Mouse (Mus musculus) midbrain, embryonic 11.5 days (tissue): ENCODE measurements around the gene Lrit2. TPM values are rescaled to one million over a fixed set of nuclear protein-coding genes. Genes with fewer than 3 reads are reported as not detected.

Experiments
- ATAC-seq: fragments of 200-750 bp; cut with Nextera tagmentation; 2 replicates; pipeline ENCODE4 v1.8.0; 2017; ENCODE audit warnings: moderate TSS enrichment, moderate library complexity; ENCODE audit not compliant: low FRiP score
- DNase-seq: peaks from one replicate; pipeline ENCODE4 v3.0.0; 2015; ENCODE audit warnings: low spot score; ENCODE audit errors: missing footprints
- H3K27ac ChIP-seq: fragments of 300-500 bp; sonication (generic); 2 replicates; pipeline ENCODE4 v1.5.1; 2014; ENCODE audit warnings: low read depth, low read length
- H3K27me3 ChIP-seq: fragments of 300-500 bp; sonication (generic); 2 replicates; pipeline ENCODE4 v1.6.1; 2014; ENCODE audit warnings: mild to moderate bottlenecking, low read length, moderate library complexity, mixed read lengths; ENCODE audit not compliant: control insufficient read depth, insufficient read depth
- H3K36me3 ChIP-seq: fragments of 300-500 bp; sonication (generic); 2 replicates; pipeline ENCODE4 v1.6.1; 2014; ENCODE audit warnings: mild to moderate bottlenecking, low read length, moderate library complexity, mixed read lengths; ENCODE audit not compliant: control insufficient read depth, insufficient read depth
- H3K4me1 ChIP-seq: fragments of 300-500 bp; sonication (generic); 2 replicates; pipeline ENCODE4 v1.6.1; 2014; ENCODE audit warnings: low read length; ENCODE audit not compliant: control insufficient read depth, insufficient read depth
- H3K4me2 ChIP-seq: fragments of 300-500 bp; sonication (generic); 2 replicates; pipeline ENCODE4 v1.6.1; 2014; ENCODE audit warnings: mild to moderate bottlenecking, moderate library complexity
- H3K4me3 ChIP-seq: fragments of 300-500 bp; sonication (generic); 2 replicates; pipeline ENCODE4 v1.5.1; 2014; ENCODE audit warnings: low read depth, low read length
- H3K9ac ChIP-seq: fragments of 300-500 bp; sonication (generic); 2 replicates; pipeline ENCODE4 v1.6.1; 2014; ENCODE audit warnings: low read length
- H3K9me3 ChIP-seq: fragments of 300-500 bp; sonication (generic); 2 replicates; pipeline ENCODE4 v1.6.1; 2016; ENCODE audit warnings: low read length; ENCODE audit not compliant: control insufficient read depth
- whole genome bisulfite sequencing: fragments of 180-500 bp; shearing (Covaris S2); extraction: QIAGEN DNeasy Blood & Tissue Kit; methylation state at CpG from one replicate; pipeline ENCODE4 v1.1.7; 2014; 5-methylcytosine and 5-hydroxymethylcytosine counted together
- polyA plus RNA-seq: library from polyadenylated mRNA; unstranded; fragments of >200 nt; fragmentation: Nextera tagmentation; extraction: Ambion mirVana; gene quantifications from 2 replicates; pipeline ENCODE4 v1.2.1, GENCODE M21; 2014

Gene Lrit2
- polyA plus RNA-seq, 1 experiment from 2014 or later: not detected

GRCm38 (mm10) chr14:37066636-37067035 is 1.1 kb upstream of the Lrit2 start:
- H3K27me3 ChIP-seq: no peaks in the 10 kb centered on the region
- H3K27ac ChIP-seq: no peak overlapping the region
- WGBS: 56% methylated on average over 2 of the region's 2 CpGs
- no peaks in the 10 kb centered on the region for H3K9me3 ChIP-seq
- no peak overlapping the region for H3K4me3 ChIP-seq
- H3K4me2 ChIP-seq: no peak overlapping the region
- no peak overlapping the region for H3K9ac ChIP-seq
- ATAC-seq: no peak
- H3K36me3 ChIP-seq: no peaks in the 10 kb centered on the region
- H3K4me1 ChIP-seq: no peaks in the 10 kb centered on the region
- DNase-seq: no peak

GRCm38 (mm10) chr14:37068516-37068915 is 787 bp downstream of the Lrit2 start:
- WGBS: 16% methylated on average over 9 of the region's 9 CpGs
- H3K27me3 ChIP-seq: no peaks in the 10 kb centered on the region

GRCm38 (mm10) chr14:37080724-37081123 is 13.0 kb downstream of the Lrit2 start:
- H3K9ac ChIP-seq: no peak overlapping the region
- ATAC-seq: no peak
- no peak for DNase-seq
- H3K4me2 ChIP-seq: no peak overlapping the region
- no peaks in the 10 kb centered on the region for H3K4me1 ChIP-seq
- no peak overlapping the region for H3K27ac ChIP-seq
- 86% methylated on average over 1 of the region's 1 CpGs for WGBS
- H3K4me3 ChIP-seq: no peak overlapping the region
- H3K27me3 ChIP-seq: no peaks in the 10 kb centered on the region
- no peaks in the 10 kb centered on the region for H3K36me3 ChIP-seq
- H3K9me3 ChIP-seq: no peaks in the 10 kb centered on the region

More at GRCm38 (mm10) chr14:37068516-37068915, 787 bp downstream of the Lrit2 start:
- no peaks in the 10 kb centered on the region for H3K36me3 ChIP-seq
- no peak overlapping the region for H3K4me2 ChIP-seq
- no peaks in the 10 kb centered on the region for H3K9me3 ChIP-seq
- peak; percentile 84 for DNase-seq
- H3K9ac ChIP-seq: no peak overlapping the region
- no peak for ATAC-seq
- no peak overlapping the region for H3K27ac ChIP-seq
- H3K4me3 ChIP-seq: no peak overlapping the region
- no peaks in the 10 kb centered on the region for H3K4me1 ChIP-seq

- H3K4me1 ChIP-seq: no peaks in the 10 kb centered on the region
Observed at GRCm38 (mm10) chr14:37083755-37084154, 16.0 kb downstream of the Lrit2 start.

GRCm38 (mm10) chr14:37094436-37094835 is 26.7 kb downstream of the Lrit2 start:
- Histone ChIP-seq H3K4me3 (no peak overlapping the region), H3K9me3 (no peaks in the 10 kb centered on the region), H3K36me3 (no peaks in the 10 kb centered on the region), H3K27me3 (peaks cover 5% of the 10 kb centered on the region), H3K4me2 (no peak overlapping the region), H3K4me1 (no peaks in the 10 kb centered on the region; the same call in 1 of the 2 replicates), H3K27ac (no peak overlapping the region), H3K9ac (no peak overlapping the region)
- ATAC-seq: no peak
- 78% methylated on average over 6 of the region's 6 CpGs for WGBS
- DNase-seq: no peak

More at GRCm38 (mm10) chr14:37083755-37084154, 16.0 kb downstream of the Lrit2 start:
- Histone ChIP-seq H3K27me3 (no peaks in the 10 kb centered on the region), H3K4me3 (no peak overlapping the region), H3K9ac (no peak overlapping the region), H3K27ac (no peak overlapping the region), H3K9me3 (no peaks in the 10 kb centered on the region), H3K4me2 (no peak overlapping the region), H3K36me3 (no peaks in the 10 kb centered on the region)
- no peak for ATAC-seq
- 30% methylated on average over 4 of the region's 4 CpGs for WGBS
- DNase-seq: no peak

- DNase-seq (no peak), ATAC-seq (no peak)
- Histone ChIP-seq H3K36me3 (no peaks in the 10 kb centered on the region), H3K9ac (no peak overlapping the region), H3K9me3 (no peaks in the 10 kb centered on the region), H3K27ac (no peak overlapping the region), H3K4me3 (no peak overlapping the region), H3K4me2 (no peak overlapping the region), H3K4me1 (no peaks in the 10 kb centered on the region; the same call in 1 of the 2 replicates), H3K27me3 (peaks cover 5% of the 10 kb centered on the region)
- WGBS: 81% methylated on average over 4 of the region's 4 CpGs
Observed at GRCm38 (mm10) chr14:37095556-37095955, 27.8 kb downstream of the Lrit2 start.

- H3K9me3 ChIP-seq: no peaks in the 10 kb centered on the region
- WGBS: 1% methylated on average over 27 of the region's 30 CpGs
- DNase-seq (peak; percentile 90), ATAC-seq (peak; percentile 86)
- H3K4me2 ChIP-seq: peak within 1 kb of the TSS; percentile 53
- peak within 1 kb of the TSS; percentile 21 for H3K4me3 ChIP-seq
- peaks cover 5% of the 10 kb centered on the region for H3K27me3 ChIP-seq
- no peaks in the 10 kb centered on the region for H3K36me3 ChIP-seq
- H3K27ac ChIP-seq: no peak within 1 kb of the TSS
- peak within 1 kb of the TSS; percentile 24; the same call in 1 of the 2 replicates for H3K9ac ChIP-seq
- H3K4me1 ChIP-seq: no peaks in the 10 kb centered on the region; the same call in 1 of the 2 replicates
Observed at GRCm38 (mm10) chr14:37097956-37098530, 30.3 kb downstream of the Lrit2 start, which contains the start of gene Cdhr1. Gene Cdhr1 (minus strand): TSS chr14:37098347.

- DNase-seq: no peak
- H3K27me3 ChIP-seq: peaks cover 5% of the 10 kb centered on the region
- no peaks in the 10 kb centered on the region for H3K36me3 ChIP-seq
- ATAC-seq: no peak
- 81% methylated on average over 5 of the region's 5 CpGs for WGBS
- no peak overlapping the region for H3K4me3 ChIP-seq
- no peak overlapping the region for H3K27ac ChIP-seq
- no peak overlapping the region for H3K4me2 ChIP-seq
- no peaks in the 10 kb centered on the region; the same call in 1 of the 2 replicates for H3K4me1 ChIP-seq
- no peaks in the 10 kb centered on the region for H3K9me3 ChIP-seq
- no peak overlapping the region for H3K9ac ChIP-seq
Observed at GRCm38 (mm10) chr14:37101531-37101930, 33.8 kb downstream of the Lrit2 start.

- no peaks in the 10 kb centered on the region for H3K36me3 ChIP-seq
- ATAC-seq (no peak), DNase-seq (no peak)
- no peak overlapping the region for H3K27ac ChIP-seq
- WGBS: 80% methylated on average over 3 of the region's 3 CpGs
- H3K4me2 ChIP-seq: no peak overlapping the region
- peaks cover 2% of the 10 kb centered on the region for H3K27me3 ChIP-seq
- no peaks in the 10 kb centered on the region; the same call in 1 of the 2 replicates for H3K4me1 ChIP-seq
- H3K9me3 ChIP-seq: no peaks in the 10 kb centered on the region
- no peak overlapping the region for H3K9ac ChIP-seq
- H3K4me3 ChIP-seq: no peak overlapping the region
Observed at GRCm38 (mm10) chr14:37102484-37102883, 34.8 kb downstream of the Lrit2 start.
